Mouse (Mus musculus): ENCODE results near the gene Adarb1.
A peak's percentile ranks its signal among the peaks of the same experiment; 100 is the strongest.

DNA sequence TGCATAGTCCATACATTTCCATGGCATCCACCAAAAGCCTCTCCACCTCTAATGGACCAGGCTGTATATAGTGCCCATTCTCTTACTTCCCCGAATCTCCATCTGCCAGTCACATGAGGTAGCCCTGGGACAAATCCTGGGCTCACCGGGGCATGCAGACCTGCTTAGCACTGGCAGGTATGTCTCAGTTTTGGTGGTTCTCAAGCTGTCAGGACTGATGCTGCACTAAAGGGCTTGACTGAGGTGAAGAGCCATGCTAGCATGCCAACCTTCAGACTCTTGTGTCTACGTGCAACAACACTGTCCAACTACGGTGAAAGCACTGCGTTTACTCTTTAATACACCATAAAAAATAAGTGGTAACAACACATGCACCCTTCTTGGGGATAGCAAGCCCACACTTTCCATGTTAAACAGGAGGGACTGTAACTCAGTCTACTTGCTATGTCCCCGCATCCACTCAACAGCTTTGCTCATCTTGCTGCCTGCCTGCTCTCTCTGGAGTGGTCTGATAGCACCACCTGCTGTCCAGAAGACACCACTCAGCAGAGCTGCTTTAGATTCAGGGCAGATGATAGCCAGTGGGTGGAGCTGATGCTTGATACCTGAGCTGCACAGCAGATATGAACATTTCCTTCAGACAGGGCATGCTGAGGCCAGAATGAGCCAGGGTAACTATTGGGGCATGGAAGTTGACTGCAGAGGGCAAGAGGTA, 64.9 kb downstream of the Adarb1 start:
- TF ChIP-seq CTCF (IDR thresholded peaks at IDR 0.05; ENCODE audit: control insufficient read depth, insufficient read depth, insufficient read length) (peak; percentile 81), MYOG (IDR thresholded peaks at IDR 0.05; ENCODE audit: control insufficient read depth, extremely low read depth, insufficient read length) (no peak), USF1 (IDR thresholded peaks at IDR 0.05; ENCODE audit: low read depth) (no peak), MYOD1 (IDR thresholded peaks at IDR 0.05; ENCODE audit: control insufficient read depth, insufficient read length, low read depth) (no peak), FOSL1 (IDR thresholded peaks at IDR 0.05; ENCODE audit: insufficient read depth, low read length, poor library complexity, severe bottlenecking) (no peak), MAX (IDR thresholded peaks at IDR 0.05) (no peak), CEBPB (IDR thresholded peaks at IDR 0.05; ENCODE audit: low read depth) (no peak)
